In the genomic region with DNA sequence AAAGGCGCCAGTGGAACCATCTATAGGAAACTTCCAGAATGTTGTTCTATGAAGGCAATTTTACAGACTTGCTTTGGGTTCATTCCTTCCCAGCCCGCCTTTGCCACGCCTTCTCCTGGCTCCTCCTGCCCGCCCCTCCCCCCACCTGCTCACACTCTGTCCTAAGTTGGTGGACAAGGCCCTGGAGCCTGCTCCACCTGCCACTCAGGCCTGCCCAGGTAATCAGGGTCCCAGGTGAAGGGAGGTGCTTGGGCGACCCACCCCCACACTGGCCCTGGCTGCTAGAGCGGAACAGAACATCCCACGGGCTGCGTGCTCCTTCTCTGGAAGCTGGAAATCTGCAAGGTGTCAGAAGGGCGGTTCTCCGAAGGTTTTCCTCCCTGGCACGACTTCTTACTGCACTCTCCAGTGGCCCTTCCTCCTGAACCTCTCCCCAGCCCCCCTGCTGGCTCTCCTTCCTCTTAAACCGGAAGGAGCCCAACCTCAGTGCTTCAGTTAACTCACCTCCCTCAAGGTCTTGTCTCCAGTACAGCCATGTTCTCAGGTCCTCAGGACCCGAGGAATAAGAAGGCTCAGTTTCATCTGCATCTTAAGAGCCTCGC, we compare ENCODE assay signal across 9 mouse cellular contexts. TPM values are rescaled to one million over a fixed set of nuclear protein-coding genes. Genes with fewer than 3 reads are reported as not detected.
DNase-seq lines count a peak whose midpoint lies in the region; ATAC-seq and TF ChIP-seq lines count a peak whose summit lies in the region.
"Had no signal": no experiment of that assay in that cellular context is flagged by ENCODE, and none has a peak within 500 bp of the region (broad histone marks: within the 10 kb centered on the region; RNA-seq: fewer than 3 reads in every experiment).

No protein-coding gene starts in this region.

- no peaks in the 10 kb centered on the region for H3K36me3 ChIP-seq in forebrain, embryonic 10.5 days (replicated peaks)
- H3K36me3 ChIP-seq in forebrain, postnatal 0 days (ENCODE audit: insufficient read depth), result no peaks in the 10 kb centered on the region
- H3K36me3 ChIP-seq in kidney, postnatal 0 days (ENCODE audit: insufficient read depth, low read length), result no peaks in the 10 kb centered on the region
- H3K36me3 ChIP-seq: midbrain, embryonic 12.5 days had no signal

- peak overlapping the region; percentile 62 for H3K27ac ChIP-seq in forebrain, embryonic 10.5 days
- no peak overlapping the region for H3K27ac ChIP-seq in forebrain, postnatal 0 days (ENCODE audit: low read depth, low read length)
- H3K27ac ChIP-seq in cortical plate, adult 2 months (ENCODE audit: insufficient read depth, low read length), result 0 out of 2 replicates have a peak overlapping the region, but pooled peaks have one; percentile 51
- H3K27ac ChIP-seq in kidney, postnatal 0 days, result peak overlapping the region; percentile 60
- H3K27ac ChIP-seq: midbrain, embryonic 12.5 days had no signal

- H3K9me3 ChIP-seq in forebrain, embryonic 10.5 days, result no peaks in the 10 kb centered on the region
- no peaks in the 10 kb centered on the region for H3K9me3 ChIP-seq in forebrain, postnatal 0 days (ENCODE audit: low read length)
- H3K9me3 ChIP-seq in kidney, postnatal 0 days (replicated peaks; ENCODE audit: low read length), result no peaks in the 10 kb centered on the region
- H3K9me3 ChIP-seq: midbrain, embryonic 12.5 days had no signal

- no peak overlapping the region for H3K4me3 ChIP-seq in forebrain, embryonic 10.5 days
- no peak overlapping the region for H3K4me3 ChIP-seq in forebrain, postnatal 0 days (ENCODE audit: low read depth, low read length)
- no peak overlapping the region for H3K4me3 ChIP-seq in cortical plate, adult 2 months (ENCODE audit: insufficient read depth, low read length)
- H3K4me3 ChIP-seq in kidney, postnatal 0 days (replicated peaks; ENCODE audit: low read depth, low read length), result no peak overlapping the region
- H3K4me3 ChIP-seq: midbrain, embryonic 12.5 days had no signal

- no peaks in the 10 kb centered on the region for H3K27me3 ChIP-seq in forebrain, embryonic 10.5 days (ENCODE audit: poor library complexity, severe bottlenecking)
- H3K27me3 ChIP-seq in forebrain, postnatal 0 days (ENCODE audit: insufficient read depth, low read length), result no peaks in the 10 kb centered on the region
- H3K27me3 ChIP-seq in kidney, postnatal 0 days (ENCODE audit: insufficient read depth, low read length), result no peaks in the 10 kb centered on the region
- H3K27me3 ChIP-seq: midbrain, embryonic 12.5 days had no signal

- H3K4me2 ChIP-seq in forebrain, postnatal 0 days (ENCODE audit: low read depth), result no peak overlapping the region
- H3K4me2 ChIP-seq in kidney, postnatal 0 days (ENCODE audit: low read length), result no peak overlapping the region
- H3K4me2 ChIP-seq: midbrain, embryonic 12.5 days had no signal

- 36% methylated on average over 14 of the region's 14 CpGs for WGBS in forebrain, embryonic 10.5 days
- 47% methylated on average over 14 of the region's 14 CpGs for WGBS in forebrain, postnatal 0 days
- 19% methylated on average over 14 of the region's 14 CpGs for WGBS in kidney, postnatal 0 days

- DNase-seq in forebrain, embryonic 10.5 days (ENCODE audit: extremely low spot score, low spot score), result no peak
- no peak for DNase-seq in forebrain, postnatal 0 days
- peak; percentile 32 for DNase-seq in kidney, postnatal 0 days (ENCODE audit: low spot score)
- peak; percentile 42 for DNase-seq in lung, postnatal 10 days
- DNase-seq in urinary bladder, postnatal 25 days (ENCODE audit: low spot score), result no peak
- no peak for DNase-seq in retina, postnatal 1 day
- DNase-seq in thymus, adult 18-20 months, result no peak

- no peak for TF ChIP-seq CTCF in forebrain, postnatal 0 days (IDR thresholded peaks at IDR 0.05; ENCODE audit: low read depth)
- no peak for TF ChIP-seq CTCF in cortical plate, adult 2 months (IDR thresholded peaks at IDR 0.05; ENCODE audit: extremely low read depth, insufficient read depth, low read length)
- no peak for TF ChIP-seq CTCF in kidney, postnatal 0 days (IDR thresholded peaks at IDR 0.05; ENCODE audit: low read depth)

- no peak for ATAC-seq in forebrain, postnatal 0 days
- ATAC-seq in kidney, postnatal 0 days (replicated peaks; ENCODE audit: low FRiP score, low read depth), result peak; percentile 74

- H3K9ac ChIP-seq in forebrain, postnatal 0 days, result no peak overlapping the region
- no peak overlapping the region for H3K9ac ChIP-seq in kidney, postnatal 0 days (ENCODE audit: low read depth, low read length)
- H3K9ac ChIP-seq: midbrain, embryonic 12.5 days had no signal

- H3K4me1 ChIP-seq in forebrain, embryonic 10.5 days, result peaks cover 11% of the 10 kb centered on the region
- no peaks in the 10 kb centered on the region for H3K4me1 ChIP-seq in forebrain, postnatal 0 days (ENCODE audit: insufficient read depth)
- no peaks in the 10 kb centered on the region for H3K4me1 ChIP-seq in cortical plate, adult 2 months (ENCODE audit: control insufficient read depth, insufficient read depth, low read length)
- H3K4me1 ChIP-seq in kidney, postnatal 0 days (replicated peaks; ENCODE audit: insufficient read depth, low read length), result peaks cover 9% of the 10 kb centered on the region
- H3K4me1 ChIP-seq: midbrain, embryonic 12.5 days had no signal

- no peak for TF ChIP-seq POLR2A in cortical plate, adult 2 months (IDR thresholded peaks at IDR 0.05; ENCODE audit: extremely low read depth, insufficient read depth, low read length)

RNA-seq across cellular contexts. Expression of gene Slc46a3, which starts 18.7 kb away (rescaled TPM):
- 3.3 and 3.9 TPM in 2 replicates for polyA plus RNA-seq in forebrain, embryonic 10.5 days (2016; fragmentation: Nextera tagmentation; extraction: Ambion mirVana)
- 3.2 and 3.4 TPM in 2 replicates for total RNA-seq in forebrain, postnatal 0 days (2014; rRNA removed)
- polyA plus RNA-seq in forebrain, postnatal 0 days (2015; fragmentation: Nextera tagmentation; extraction: Ambion mirVana), result 3.7 and 4.6 TPM in 2 replicates
- 14.5 and 15.3 TPM in 2 replicates for polyA plus RNA-seq in cortical plate, adult 2 months (2012; rRNA removed)
- 2.9 and 3.0 TPM in 2 replicates for polyA plus RNA-seq in kidney, postnatal 0 days (2015; fragmentation: Nextera tagmentation; extraction: Ambion mirVana)

RNA-seq across cellular contexts. Expression of gene Mtus2, which starts 43.8 kb away (rescaled TPM):
- 2.0 and 3.5 TPM in 2 replicates for polyA plus RNA-seq in forebrain, embryonic 10.5 days (2016; fragmentation: Nextera tagmentation; extraction: Ambion mirVana)
- total RNA-seq in forebrain, postnatal 0 days (2014; rRNA removed), result 33.1 and 45.7 TPM in 2 replicates
- polyA plus RNA-seq in forebrain, postnatal 0 days (2015; fragmentation: Nextera tagmentation; extraction: Ambion mirVana), result 30.2 and 35.4 TPM in 2 replicates
- 22.5 and 24.5 TPM in 2 replicates for polyA plus RNA-seq in cortical plate, adult 2 months (2012; rRNA removed)
- 3.2 and 4.1 TPM in 2 replicates for polyA plus RNA-seq in kidney, postnatal 0 days (2015; fragmentation: Nextera tagmentation; extraction: Ambion mirVana)

RNA-seq across cellular contexts. Expression of gene Pomp, which starts 53.1 kb away (rescaled TPM):
- polyA plus RNA-seq in forebrain, embryonic 10.5 days (2016; fragmentation: Nextera tagmentation; extraction: Ambion mirVana), result 522 and 529 TPM in 2 replicates
- total RNA-seq in forebrain, postnatal 0 days (2014; rRNA removed), result 419 and 481 TPM in 2 replicates
- polyA plus RNA-seq in forebrain, postnatal 0 days (2015; fragmentation: Nextera tagmentation; extraction: Ambion mirVana), result 513 and 619 TPM in 2 replicates
- polyA plus RNA-seq in cortical plate, adult 2 months (2012; rRNA removed), result 212 TPM in 2 replicates
- 521 and 525 TPM in 2 replicates for polyA plus RNA-seq in kidney, postnatal 0 days (2015; fragmentation: Nextera tagmentation; extraction: Ambion mirVana)

Comparison
In these comparisons a context has a peak if more than half of its experiments do, and no peak if none do; other contexts are left out.
1. DNase-seq: peak in kidney, postnatal 0 days (single experiment) and lung, postnatal 10 days (single experiment); none in forebrain, embryonic 10.5 days (single experiment), forebrain, postnatal 0 days (single experiment), urinary bladder, postnatal 25 days (single experiment), retina, postnatal 1 day (single experiment) and thymus, adult 18-20 months (0 of 2).